Mouse (Mus musculus): ENCODE data around the gene Sh3rf3. TPM values are rescaled to one million over a fixed set of nuclear protein-coding genes. Genes with fewer than 3 reads are reported as not detected.

Sh3rf3 gene
- total RNA-seq, 2 experiments from 2014 or later, result 0.43 to 0.79 TPM

DNA sequence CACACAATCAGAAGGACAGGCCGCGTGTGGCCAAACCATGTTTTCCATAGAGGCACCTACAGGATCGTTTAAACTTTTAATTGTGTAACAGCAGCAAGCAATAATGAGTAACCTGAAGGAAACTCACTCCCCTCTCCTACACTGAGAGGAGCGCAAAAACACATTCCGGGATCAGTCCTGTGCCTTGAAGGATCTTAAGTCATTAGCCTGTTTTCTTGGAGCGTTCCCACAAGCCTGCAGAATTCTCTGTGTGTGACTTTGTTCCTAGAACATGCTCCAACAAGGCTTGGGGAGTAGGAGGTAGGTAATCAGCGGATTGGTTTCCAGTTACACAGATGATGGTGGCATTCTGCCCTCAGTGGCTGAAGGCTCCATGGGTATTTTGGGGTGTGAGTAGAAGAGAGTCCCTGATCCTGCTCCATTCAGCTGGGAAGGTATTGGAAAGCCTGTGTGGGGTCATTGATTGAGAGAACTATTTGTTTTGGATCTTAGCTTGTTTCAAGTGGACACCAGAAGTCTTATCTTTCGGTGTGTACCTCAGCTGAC lies 108.6 kb downstream of the Sh3rf3 start:
- no peak for DNase-seq

DNA sequence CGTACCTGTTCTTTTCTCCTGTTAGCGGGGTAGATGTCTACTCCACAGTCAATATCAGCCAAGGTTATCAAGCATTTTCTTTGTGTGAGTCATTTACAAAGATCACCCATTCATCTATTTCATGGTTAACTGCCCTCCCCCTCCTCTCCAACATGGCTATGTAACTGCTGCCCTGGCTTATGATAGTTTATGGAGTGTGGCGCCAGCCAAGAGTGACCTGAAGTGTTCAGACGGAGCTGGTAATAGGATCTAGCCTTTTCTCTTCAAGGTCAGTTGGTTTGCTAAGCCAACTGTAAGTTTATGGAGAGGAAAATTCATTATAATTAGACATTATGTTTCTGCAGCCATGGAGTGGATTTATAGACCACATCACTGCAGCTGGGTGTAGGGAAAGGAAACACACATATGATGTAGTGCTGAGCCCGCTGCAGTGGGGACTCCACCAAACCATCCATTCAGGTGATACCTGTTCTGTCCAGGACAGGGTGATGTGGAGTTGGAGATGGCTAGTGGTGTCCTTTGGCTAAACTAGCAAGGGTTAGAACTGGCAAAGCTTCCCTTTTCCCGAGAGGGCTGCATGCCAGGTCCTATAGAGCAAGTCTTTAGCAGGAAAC lies 109.2 kb downstream of the Sh3rf3 start:
- no peak for DNase-seq

DNA sequence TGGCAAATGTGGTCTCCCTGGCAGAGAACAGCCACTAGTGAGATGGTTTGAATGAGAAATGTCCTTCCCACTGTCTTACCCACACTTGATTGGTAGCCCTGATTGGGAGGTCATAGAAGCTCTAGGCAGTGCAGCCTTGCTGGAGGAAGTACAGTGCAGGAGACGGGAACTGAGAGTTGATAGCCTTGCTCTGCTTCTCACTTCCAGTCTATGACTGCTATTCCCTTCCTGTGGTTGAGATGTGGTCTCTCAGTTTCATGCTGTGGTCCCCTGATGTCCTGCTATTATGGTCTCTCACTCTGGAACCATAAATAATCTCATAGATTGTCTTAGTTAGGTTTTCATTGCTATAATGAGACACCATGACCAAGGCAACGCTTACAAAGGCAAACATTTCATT lies 109.8 kb downstream of the Sh3rf3 start:
- no peak for DNase-seq

GRCm38 (mm10) chr10:58926578-58926977 lies 113.4 kb downstream of the Sh3rf3 start:
- no peak for DNase-seq

GRCm38 (mm10) chr10:58928952-58929442 lies 115.8 kb downstream of the Sh3rf3 start:
- no peak for DNase-seq

GRCm38 (mm10) chr10:58932151-58932773 lies 119.1 kb downstream of the Sh3rf3 start:
- no peak for DNase-seq

DNA sequence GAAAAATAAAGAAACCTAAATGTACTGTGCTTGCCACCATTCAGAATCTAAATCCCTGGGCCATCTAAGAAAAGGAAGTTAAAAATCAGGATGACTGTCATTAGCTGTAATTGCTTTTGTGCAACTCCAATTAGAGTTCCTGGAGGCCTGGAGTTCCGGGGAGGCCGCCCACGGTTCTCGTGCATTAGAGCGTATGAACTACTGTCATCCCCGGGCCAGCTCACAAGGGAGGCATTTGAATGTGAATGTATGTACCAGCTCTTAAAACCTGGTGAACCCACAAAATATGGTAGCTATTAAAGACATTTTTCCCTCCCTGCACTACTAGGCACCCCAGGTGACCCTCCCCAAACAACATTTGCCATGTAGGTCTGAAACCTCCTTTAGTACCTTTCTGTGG lies 122.4 kb downstream of the Sh3rf3 start:
- no peak for DNase-seq

- no peak for DNase-seq
Measured at GRCm38 (mm10) chr10:58936441-58936860, 123.3 kb downstream of the Sh3rf3 start.

- DNase-seq, result no peak
Measured at GRCm38 (mm10) chr10:58937521-58937920, 124.4 kb downstream of the Sh3rf3 start.

- no peak for DNase-seq
Measured at GRCm38 (mm10) chr10:58942819-58943218, 129.7 kb downstream of the Sh3rf3 start.

DNA sequence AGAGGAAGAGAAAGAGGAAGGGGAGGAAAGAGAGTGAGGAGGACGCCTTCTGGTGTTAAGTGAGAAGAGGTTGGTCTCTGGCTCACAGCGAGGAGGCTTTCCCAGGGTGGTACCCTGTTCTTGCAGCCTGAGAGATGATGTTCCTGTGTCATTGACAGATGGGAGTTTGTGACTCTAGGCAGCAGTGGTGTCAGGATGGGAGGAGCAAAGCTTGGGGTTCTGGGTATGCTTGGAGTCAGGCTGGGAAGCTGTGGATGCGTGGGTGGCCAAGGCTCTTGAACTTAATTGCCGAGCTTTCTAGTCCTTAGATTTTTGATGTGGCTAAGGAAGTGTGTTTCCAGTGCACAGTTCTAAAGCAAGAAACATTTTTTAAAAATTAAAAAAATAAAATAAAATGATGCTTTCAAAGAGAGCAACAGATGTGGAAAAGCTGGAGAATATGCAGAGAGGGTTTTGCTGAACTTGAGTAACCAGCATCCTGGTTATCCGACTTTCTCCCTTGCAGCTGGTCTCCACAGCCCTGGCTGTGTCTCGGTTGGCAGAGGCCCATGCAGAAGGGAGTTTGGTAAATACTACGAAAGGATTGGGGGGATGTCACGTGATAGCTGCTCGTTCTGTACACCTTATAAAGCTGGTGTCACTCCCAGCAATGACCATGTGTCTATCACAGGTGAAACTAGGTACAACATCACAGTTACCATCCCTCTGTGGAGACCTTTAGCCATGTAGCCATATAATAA lies 130.7 kb downstream of the Sh3rf3 start:
- peak; percentile 31 for DNase-seq

DNA sequence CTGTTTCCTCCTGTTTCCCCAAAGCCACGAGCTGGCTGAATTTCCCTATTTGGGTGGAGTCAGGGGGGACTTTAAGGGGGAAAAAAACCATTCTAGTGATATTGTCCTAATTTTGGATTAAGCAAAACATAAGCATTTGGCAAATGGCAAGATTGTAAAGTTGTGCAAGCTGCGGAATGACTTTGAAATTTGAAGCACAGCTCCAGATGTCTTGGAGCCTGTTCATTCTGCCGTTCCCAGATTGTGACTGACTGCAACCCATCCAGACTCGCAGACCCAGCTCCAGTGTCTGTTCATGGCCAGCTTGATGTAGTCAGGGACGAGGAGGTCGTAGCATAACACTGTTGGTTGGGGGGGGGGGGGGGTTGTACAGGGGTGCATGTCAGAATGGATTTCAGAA lies 131.8 kb downstream of the Sh3rf3 start:
- peak; percentile 38 for DNase-seq

DNA sequence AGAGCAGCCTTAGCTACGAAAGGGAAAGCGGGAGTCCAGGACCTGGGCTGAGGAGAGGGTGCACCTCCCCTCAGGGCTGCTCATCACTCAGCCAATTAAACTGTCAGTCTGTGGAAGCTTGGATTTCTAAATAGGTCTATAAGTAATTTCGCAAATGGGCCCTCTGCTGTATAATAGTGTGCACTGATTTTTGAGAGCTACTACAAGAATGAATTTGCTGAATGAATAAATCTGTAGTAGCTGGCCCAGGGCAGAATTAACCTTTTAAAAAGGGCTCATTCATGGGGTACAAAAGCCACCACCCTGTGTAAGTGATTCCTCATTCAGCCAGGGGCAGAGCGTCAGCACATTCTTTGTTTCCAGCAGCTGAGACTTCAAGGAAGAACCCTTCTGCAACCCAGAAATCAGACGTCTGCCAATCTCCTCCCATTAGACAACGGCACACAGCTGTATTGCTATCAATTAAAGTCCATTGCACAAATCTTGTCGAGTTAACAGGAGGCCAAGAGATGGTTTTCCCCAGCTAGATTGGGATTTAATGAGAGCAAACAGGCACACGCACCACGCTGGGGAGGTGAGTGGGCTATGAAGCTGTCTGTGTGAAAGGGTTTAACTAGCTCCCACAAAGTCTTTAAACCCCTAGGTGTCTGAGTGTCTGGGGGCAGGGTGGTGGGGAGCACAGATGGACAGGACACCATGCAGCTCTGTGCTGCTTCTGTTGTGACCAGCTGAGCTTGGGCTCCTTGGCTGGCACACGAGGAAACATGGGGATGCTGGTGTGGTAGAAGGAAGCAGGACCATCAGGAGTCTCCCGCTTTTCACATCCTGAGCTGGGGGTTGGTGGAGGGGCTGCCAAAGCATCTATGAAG lies 136.8 kb downstream of the Sh3rf3 start:
- no peak for DNase-seq

GRCm38 (mm10) chr10:58960193-58960592 lies 147.0 kb downstream of the Sh3rf3 start:
- peak; percentile 64 for DNase-seq

- no peak for DNase-seq
Measured at GRCm38 (mm10) chr10:58968236-58968635, 155.1 kb downstream of the Sh3rf3 start.

DNA sequence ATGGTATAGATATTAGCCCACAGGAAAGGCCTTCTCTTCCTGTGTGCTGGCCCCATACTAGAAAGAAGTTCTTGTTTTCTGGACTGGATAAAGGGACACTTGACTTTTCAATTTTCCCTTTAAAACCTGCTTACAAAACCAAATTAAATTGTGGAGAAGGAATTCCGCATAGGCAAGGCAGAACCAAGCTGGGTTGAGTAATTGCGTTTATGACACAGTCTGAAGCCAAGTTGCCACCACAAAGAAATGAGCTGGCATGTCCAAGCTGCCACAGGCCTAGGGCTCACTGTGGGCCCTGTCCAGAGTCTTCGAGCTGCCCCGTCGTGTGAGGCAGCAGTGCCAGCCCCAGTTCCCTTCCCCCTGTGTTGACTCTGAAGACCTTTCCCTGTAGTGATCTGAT lies 156.2 kb downstream of the Sh3rf3 start:
- DNase-seq, result no peak

DNA sequence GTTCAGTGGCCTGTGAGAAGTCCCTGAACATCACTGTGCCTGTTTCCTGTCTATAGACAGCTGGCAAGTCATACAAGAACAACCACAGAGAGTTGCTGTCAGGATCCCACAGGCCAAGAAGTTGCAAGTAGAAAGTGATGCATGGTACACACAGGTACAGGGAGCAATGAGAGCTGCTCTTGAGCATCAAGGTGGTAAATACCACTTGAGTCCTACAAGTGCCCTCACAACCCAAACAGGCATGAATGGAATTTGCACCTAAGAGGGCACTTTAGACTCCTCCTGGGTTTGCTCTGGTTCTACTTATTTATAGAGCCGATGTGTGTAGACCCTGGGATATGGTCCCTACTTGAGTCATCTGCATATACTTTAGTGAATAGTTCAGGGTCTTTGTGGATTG lies 159.0 kb downstream of the Sh3rf3 start:
- no peak for DNase-seq

- DNase-seq, result no peak
Measured at GRCm38 (mm10) chr10:58974138-58974537, 161.0 kb downstream of the Sh3rf3 start.

DNA sequence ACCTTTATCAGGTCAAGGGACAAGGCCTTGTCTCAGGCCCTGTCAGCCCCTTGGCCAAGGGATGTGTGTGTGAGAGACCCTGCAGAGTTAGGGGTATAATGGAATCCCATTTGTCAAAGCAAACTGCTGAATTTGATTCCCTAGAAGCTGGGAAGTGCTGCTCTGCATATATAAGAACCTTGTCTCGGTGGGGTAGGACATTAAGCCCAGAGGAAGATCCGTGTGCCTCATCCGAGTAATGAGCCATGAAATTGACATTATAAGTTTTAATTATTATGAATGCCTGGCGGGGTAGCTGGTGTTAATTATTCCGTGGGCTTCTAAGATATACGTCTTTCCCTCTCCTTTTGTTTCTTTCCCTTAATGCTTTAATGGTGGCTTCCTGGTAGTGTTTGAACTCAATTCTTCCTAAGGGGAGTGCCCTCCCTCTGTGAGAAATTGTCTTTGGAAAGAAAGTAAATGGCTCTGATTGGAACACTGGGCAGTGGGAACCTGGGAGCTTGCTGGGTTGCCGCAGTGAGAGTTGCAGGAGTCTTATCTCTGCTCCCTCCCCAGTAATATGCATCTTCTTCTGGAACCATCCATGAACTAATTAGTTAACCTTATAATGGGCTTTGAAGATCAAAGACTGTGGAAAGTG lies 166.3 kb downstream of the Sh3rf3 start:
- no peak for DNase-seq

- DNase-seq, result no peak
Measured at GRCm38 (mm10) chr10:58981674-58982329, 168.6 kb downstream of the Sh3rf3 start.
